Mouse (Mus musculus) neural tube, embryonic 13.5 days (tissue): ENCODE measurements around the gene Ifnlr1. TPM values are rescaled to one million over a fixed set of nuclear protein-coding genes. Genes with fewer than 3 reads are reported as not detected.

Source experiments
- ATAC-seq: fragments of 200-750 bp; cut with Nextera tagmentation; 2 replicates; pipeline ENCODE4 v1.8.0; 2017; ENCODE audit warnings: low read depth, mild to moderate bottlenecking, moderate TSS enrichment, moderate library complexity
- H3K27ac ChIP-seq: fragments of 300-500 bp; sonication (generic); replicated peaks from 2 replicates; pipeline ENCODE4 v1.5.1; 2015; ENCODE audit warnings: moderate library complexity, mild to moderate bottlenecking, inconsistent platforms
- H3K27me3 ChIP-seq: fragments of 300-500 bp; sonication (generic); 2 replicates; pipeline ENCODE4 v1.6.1; 2015; ENCODE audit warnings: mild to moderate bottlenecking, inconsistent platforms
- H3K36me3 ChIP-seq: fragments of 300-500 bp; sonication (generic); 2 replicates; pipeline ENCODE4 v1.6.1; 2015; ENCODE audit warnings: mild to moderate bottlenecking, inconsistent platforms
- H3K4me1 ChIP-seq: fragments of 300-500 bp; sonication (generic); replicated peaks from 2 replicates; pipeline ENCODE4 v1.6.1; 2015; ENCODE audit warnings: inconsistent platforms
- H3K4me2 ChIP-seq: fragments of 300-500 bp; sonication (generic); 2 replicates; pipeline ENCODE4 v1.6.1; 2015; ENCODE audit warnings: inconsistent platforms, mild to moderate bottlenecking, moderate library complexity
- H3K4me3 ChIP-seq: fragments of 300-500 bp; sonication (generic); 2 replicates; pipeline ENCODE4 v1.5.1; 2015; ENCODE audit warnings: mild to moderate bottlenecking, inconsistent platforms
- H3K9ac ChIP-seq: fragments of 300-500 bp; sonication (generic); 2 replicates; pipeline ENCODE4 v1.6.1; 2015; ENCODE audit warnings: moderate library complexity, mild to moderate bottlenecking, inconsistent platforms
- H3K9me3 ChIP-seq: fragments of 300-500 bp; sonication (generic); 2 replicates; pipeline ENCODE4 v1.6.1; 2016; ENCODE audit warnings: inconsistent platforms
- WGBS: fragments of 180-500 bp; shearing (Covaris S2); methylation state at CpG from one replicate; pipeline ENCODE4 v1.1.7; 2015; 5-methylcytosine and 5-hydroxymethylcytosine counted together
- polyA plus RNA-seq: library from polyadenylated mRNA; unstranded; fragments of >200 nt; fragmentation: Nextera tagmentation; extraction: Ambion mirVana; gene quantifications from 2 replicates; pipeline ENCODE4 v1.2.1, GENCODE M21; 2015

Gene Ifnlr1
- polyA plus RNA-seq, 1 experiment from 2014 or later, result 0.08 TPM

DNA sequence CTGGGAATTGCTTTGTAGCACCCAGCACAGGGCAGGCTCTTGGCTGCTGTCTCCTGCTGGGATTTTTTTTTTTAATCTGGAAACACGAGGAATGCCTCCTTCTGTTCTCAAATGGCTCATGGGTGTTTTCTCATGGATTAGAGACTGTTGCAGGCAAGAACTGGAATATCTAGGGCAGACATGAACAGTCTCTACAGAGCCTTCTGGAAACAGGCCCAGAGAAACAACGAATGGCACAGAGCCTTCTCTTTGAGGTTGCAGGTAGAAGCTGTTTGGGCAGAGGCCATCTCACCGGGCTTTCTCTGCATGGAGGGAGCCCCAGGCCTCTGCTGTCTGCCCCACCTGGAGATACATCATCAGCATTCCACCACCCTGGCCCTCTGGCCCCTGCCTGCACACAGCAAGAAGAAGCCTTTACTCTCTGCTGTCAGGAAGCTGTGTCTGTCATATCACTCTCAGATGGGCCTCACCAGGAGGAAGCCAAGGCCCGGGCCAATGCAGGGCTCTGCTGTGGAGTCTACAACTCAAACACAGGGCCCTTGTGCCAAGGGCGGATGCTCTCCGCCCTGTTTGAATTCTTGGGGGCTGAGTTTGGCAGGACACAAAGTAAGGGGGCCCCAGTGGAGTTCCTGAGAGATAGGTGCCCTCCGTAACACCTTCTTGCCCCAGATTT, 66.2 kb downstream of the Ifnlr1 start:
- ATAC-seq, result no peak
- 66% methylated on average over 7 of the region's 7 CpGs for WGBS

DNA sequence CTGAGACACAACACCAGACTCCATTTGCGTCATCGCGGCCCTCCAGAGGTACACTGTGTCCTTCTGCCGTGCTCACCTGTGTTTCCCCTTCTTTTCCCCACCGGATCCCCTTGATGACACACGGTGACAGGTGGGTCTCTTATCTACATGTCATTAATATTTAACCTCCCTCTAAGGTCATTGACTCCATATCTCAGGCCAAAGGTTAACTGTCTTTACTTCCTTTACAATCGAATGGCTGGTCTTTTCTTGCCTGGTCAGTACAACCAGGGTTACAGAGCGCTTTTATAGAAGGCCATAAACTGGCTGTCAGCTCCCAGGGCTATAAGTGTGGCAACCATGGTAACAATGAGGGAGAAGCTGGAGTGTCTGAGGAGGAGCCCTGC, 66.7 kb downstream of the Ifnlr1 start:
- no peak for ATAC-seq
- H3K36me3 ChIP-seq, result no peaks in the 10 kb centered on the region
- H3K4me2 ChIP-seq, result no peak overlapping the region
- 45% methylated on average over 8 of the region's 8 CpGs for WGBS
- no peaks in the 10 kb centered on the region for H3K4me1 ChIP-seq
- H3K27ac ChIP-seq, result no peak overlapping the region
- peaks cover 6% of the 10 kb centered on the region; the same call in 1 of the 2 replicates for H3K9me3 ChIP-seq
- H3K27me3 ChIP-seq, result no peaks in the 10 kb centered on the region
- no peak overlapping the region for H3K4me3 ChIP-seq
- no peak overlapping the region for H3K9ac ChIP-seq

More for the DNA sequence above, 66.2 kb downstream of the Ifnlr1 start:
- no peaks in the 10 kb centered on the region for H3K36me3 ChIP-seq
- peaks cover 6% of the 10 kb centered on the region; the same call in 1 of the 2 replicates for H3K9me3 ChIP-seq
- H3K9ac ChIP-seq, result no peak overlapping the region
- H3K4me1 ChIP-seq, result no peaks in the 10 kb centered on the region
- H3K27me3 ChIP-seq, result no peaks in the 10 kb centered on the region
- no peak overlapping the region for H3K4me3 ChIP-seq
- no peak overlapping the region for H3K27ac ChIP-seq
- no peak overlapping the region for H3K4me2 ChIP-seq

Other genes with a start within 250 kb of the Ifnlr1 start
- gene Stpg1, start 191.5 kb upstream of the Ifnlr1 start, polyA plus RNA-seq, result 0.31 and 0.62 TPM in 2 replicates
- 5.1 and 8.9 TPM in 2 replicates for gene Nipal3, start 191.2 kb upstream of the Ifnlr1 start, polyA plus RNA-seq
- 0.50 and 0.81 TPM in 2 replicates for gene Grhl3, start 112.7 kb upstream of the Ifnlr1 start, polyA plus RNA-seq
- not detected in 2 replicates for gene Il22ra1, start 41.9 kb downstream of the Ifnlr1 start, polyA plus RNA-seq
- gene Myom3, start 73.4 kb downstream of the Ifnlr1 start, polyA plus RNA-seq, result 0.33 and 0.83 TPM in 2 replicates
- 198 and 233 TPM in 2 replicates for gene Srsf10, start 169.5 kb downstream of the Ifnlr1 start, polyA plus RNA-seq
- gene Pnrc2, start 187.6 kb downstream of the Ifnlr1 start, polyA plus RNA-seq, result 109 and 122 TPM in 2 replicates
- 0.12 and 0.25 TPM in 2 replicates for gene Cnr2, start 209.1 kb downstream of the Ifnlr1 start, polyA plus RNA-seq
- gene Fuca1, start 234.4 kb downstream of the Ifnlr1 start, polyA plus RNA-seq, result 53.8 and 63.6 TPM in 2 replicates